Mouse (Mus musculus) lung, adult 2 months (tissue): ENCODE results near the gene Casc3. TPM values are rescaled to one million over a fixed set of nuclear protein-coding genes. Genes with fewer than 3 reads are reported as not detected.

ENCODE experiments used
- DNase-seq: peaks from one replicate; pipeline ENCODE4 v3.0.0; 2022
- H3K4me1 ChIP-seq: fragments of 200-500 bp; 2 replicates; pipeline ENCODE4 v1.6.1; 2011; ENCODE audit warnings: low read length; ENCODE audit not compliant: control insufficient read depth, insufficient read depth
- H3K4me3 ChIP-seq: fragments of 200-500 bp; replicated peaks from 2 replicates; pipeline ENCODE3; 2011; ENCODE audit warnings: low read depth, mild to moderate bottlenecking, control low read depth, low read length; ENCODE audit errors: extremely low read depth
- CTCF ChIP-seq: fragments of 200-500 bp; IDR thresholded peaks from 2 replicates; pipeline ENCODE4 v1.5.1; 2011; ENCODE audit warnings: mild to moderate bottlenecking, low read length, control low read depth; ENCODE audit not compliant: insufficient read depth
- POLR2A ChIP-seq: fragments of 200-500 bp; IDR thresholded peaks from 2 replicates; pipeline ENCODE4 v1.6.1; 2011; ENCODE audit warnings: low read depth, mild to moderate bottlenecking, control low read depth, low read length, borderline replicate concordance; ENCODE audit errors: extremely low read depth
- WGBS: fragments of 180-500 bp; shearing (Covaris S2); methylation state at CpG from one replicate; pipeline ENCODE4 v1.1.7; 2018; 5-methylcytosine and 5-hydroxymethylcytosine counted together
- polyA plus RNA-seq: library from polyadenylated mRNA; depleted of rRNA; stranded (reverse); fragments of >200 nt; gene quantifications from 2 replicates; pipeline ENCODE4 v1.2.3, GENCODE M21; 2012

Casc3 gene
- polyA plus RNA-seq, 1 experiment, result 37.9 TPM

DNA sequence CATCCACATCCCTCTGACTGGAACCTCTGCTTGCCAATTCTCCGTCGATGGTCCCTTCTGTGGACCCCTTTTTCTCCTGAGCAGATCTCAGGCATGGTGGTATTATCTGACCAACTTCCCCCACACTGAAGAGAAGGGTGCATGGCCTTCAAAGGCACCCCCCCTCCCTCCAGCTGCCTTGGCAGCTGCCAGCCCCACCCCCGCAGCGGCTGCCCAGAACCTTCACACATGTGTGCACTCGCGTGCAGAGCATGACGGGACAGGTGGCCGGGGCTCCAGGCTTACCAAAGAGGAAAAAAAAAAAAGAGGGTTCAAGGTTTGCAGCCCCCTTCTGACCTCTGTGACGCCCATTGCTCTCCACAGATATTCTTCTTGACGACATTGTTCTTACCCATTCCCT, 35.2 kb downstream of the Casc3 start:
- WGBS, result 61% methylated on average over 10 of the region's 10 CpGs
- TF ChIP-seq POLR2A (no peak), CTCF (no peak)
- DNase-seq, result no peak
- H3K4me1 ChIP-seq, result peaks cover 4% of the 10 kb centered on the region
- H3K4me3 ChIP-seq, result no peak overlapping the region

DNA sequence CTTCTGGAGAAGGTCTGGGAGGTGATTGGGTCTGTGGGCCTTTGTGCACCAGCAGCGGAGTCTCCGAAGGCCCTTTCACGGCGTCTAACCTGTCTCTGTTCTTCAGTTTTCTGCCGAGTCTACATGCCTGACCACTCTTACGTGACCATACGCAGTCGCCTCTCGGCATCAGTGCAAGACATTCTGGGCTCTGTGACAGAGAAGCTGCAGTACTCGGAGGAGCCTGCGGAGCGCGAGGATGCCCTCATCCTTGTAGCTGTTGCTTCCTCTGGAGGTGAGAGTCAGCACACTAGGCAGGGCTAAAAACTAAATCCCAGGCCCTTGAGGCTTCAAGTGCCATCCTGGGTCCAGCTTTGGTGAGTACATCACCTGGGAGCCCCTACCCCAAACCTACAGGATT, 41.3 kb downstream of the Casc3 start:
- no peak for TF ChIP-seq CTCF
- no peak for TF ChIP-seq POLR2A
- 61% methylated on average over 13 of the region's 13 CpGs for WGBS
- Histone ChIP-seq H3K4me1 (peaks cover 3% of the 10 kb centered on the region; the same call in 1 of the 2 replicates), H3K4me3 (no peak overlapping the region)
- DNase-seq, result no peak

DNA sequence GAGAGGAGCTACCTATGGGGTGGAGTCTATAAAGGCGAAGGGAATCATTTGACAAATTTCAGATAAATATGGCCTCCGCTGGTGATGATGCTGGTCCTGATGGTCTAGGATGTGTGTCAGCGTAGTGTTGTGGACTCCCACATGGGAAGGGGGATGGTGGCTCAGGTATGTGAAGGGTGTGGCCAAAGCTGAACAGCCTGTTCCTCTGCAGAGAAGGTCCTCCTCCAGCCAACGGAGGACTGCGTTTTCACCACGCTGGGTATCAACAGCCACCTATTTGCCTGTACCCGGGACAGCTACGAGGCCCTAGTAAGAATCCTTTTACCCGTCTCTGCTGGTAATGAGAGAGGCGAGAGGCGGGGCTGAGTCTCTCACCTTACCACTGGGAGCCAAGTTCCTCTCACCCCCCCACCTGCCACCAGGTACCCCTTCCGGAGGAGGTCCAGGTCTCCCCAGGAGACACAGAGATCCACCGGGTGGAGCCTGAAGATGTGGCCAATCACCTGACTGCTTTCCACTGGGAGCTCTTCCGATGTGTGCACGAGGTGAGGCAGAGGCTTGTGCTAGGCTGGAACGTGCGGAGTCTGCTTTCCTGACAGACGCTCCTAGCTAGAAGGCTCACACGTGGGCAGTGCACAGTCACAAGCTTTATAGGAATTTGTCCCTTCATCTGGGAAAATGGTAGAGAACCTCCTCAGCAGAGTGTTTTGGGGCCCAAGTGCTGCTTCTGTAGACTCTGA, 42.3 kb downstream of the Casc3 start:
- DNase-seq, result no peak
- TF ChIP-seq CTCF, result no peak
- TF ChIP-seq POLR2A, result no peak
- Histone ChIP-seq H3K4me3 (no peak overlapping the region), H3K4me1 (peaks cover 3% of the 10 kb centered on the region; the same call in 1 of the 2 replicates)
- WGBS, result 66% methylated on average over 19 of the region's 19 CpGs

DNA sequence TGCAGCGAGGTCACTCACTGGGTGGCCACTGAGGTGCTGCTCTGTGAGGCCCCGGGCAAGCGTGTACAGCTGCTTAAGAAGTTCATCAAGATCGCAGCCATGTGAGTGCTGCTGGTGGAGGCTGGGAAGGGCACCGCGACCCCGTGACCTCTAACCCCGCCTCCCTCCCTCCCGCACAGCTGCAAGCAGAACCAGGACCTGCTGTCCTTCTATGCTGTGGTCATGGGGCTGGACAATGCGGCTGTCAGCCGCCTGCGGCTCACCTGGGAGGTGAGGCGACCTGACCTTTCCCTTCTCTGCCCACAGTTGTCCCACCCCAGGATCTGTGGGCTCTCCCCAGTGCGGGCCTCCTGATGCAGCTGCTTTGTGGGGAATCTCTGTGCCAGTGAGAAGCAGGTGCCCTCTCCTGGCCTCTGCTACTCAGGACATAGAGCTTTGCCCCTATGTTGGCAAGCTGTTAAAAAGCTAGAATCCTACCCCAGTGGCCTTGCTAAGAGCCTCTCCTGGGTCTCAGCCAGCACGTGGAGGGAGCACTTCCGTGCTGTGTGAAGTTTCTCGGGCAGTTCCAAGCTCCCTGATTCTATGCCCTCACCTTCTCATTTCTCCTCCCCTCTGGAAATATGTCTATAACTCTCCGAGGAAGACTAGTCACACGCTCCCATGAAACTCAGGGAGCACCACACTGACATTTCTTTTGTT, 44.6 kb downstream of the Casc3 start:
- no peak for TF ChIP-seq POLR2A
- no peak for TF ChIP-seq CTCF
- 20% methylated on average over 19 of the region's 19 CpGs for WGBS
- H3K4me3 ChIP-seq, result no peak overlapping the region

DNA sequence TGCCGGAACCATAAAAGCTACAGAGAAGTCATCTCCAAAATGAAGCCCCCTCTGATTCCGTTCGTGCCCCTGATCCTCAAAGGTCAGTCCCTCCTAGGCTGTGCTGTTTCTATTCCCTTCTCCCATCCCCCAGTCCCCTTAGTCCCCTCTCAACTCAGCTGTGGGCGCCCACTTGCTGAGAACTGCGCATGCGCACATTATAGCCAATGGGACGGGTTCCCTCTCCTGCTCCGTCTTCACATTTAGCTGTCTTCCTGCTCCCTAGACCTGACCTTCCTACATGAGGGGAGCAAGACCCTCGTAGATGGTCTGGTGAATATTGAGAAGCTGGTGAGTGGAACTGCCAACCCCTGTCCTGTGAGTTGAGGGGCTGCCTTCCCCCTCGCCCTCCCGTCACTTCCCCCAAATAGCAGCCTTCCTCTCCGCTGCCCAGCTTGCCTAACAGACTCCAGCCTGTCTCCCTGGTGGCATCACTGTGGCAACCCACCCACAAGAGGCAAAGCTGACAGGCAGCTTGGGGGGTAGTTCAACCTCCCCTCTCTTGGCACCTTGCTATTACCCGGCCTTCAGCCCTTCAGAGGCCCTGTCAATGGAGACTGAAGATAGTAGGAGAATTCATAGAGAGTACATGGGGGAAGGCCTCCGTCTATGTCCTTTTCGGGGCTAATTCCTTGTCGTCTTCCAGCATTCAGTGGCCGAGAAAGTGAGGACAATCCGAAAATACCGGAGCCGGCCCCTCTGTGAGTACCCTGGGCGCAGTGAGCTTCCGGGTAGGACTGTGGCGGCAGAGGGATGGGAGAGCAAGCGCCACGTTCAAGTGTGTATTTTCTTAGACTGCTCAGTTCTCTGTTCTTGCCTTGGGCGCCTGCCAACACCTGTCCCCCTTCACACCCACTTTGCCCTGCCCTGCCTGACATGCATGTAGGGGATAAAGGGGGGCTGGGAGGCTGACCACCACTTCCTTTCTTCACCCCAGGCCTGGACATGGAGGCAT, 45.7 kb downstream of the Casc3 start:
- no peak for DNase-seq
- Histone ChIP-seq H3K4me1 (peaks cover 3% of the 10 kb centered on the region; the same call in 1 of the 2 replicates), H3K4me3 (no peak overlapping the region)
- no peak for TF ChIP-seq POLR2A
- no peak for TF ChIP-seq CTCF
- 66% methylated on average over 26 of the region's 26 CpGs for WGBS

More for the DNA sequence above, 44.6 kb downstream of the Casc3 start:
- no peak for DNase-seq
- H3K4me1 ChIP-seq, result peaks cover 3% of the 10 kb centered on the region; the same call in 1 of the 2 replicates

DNA sequence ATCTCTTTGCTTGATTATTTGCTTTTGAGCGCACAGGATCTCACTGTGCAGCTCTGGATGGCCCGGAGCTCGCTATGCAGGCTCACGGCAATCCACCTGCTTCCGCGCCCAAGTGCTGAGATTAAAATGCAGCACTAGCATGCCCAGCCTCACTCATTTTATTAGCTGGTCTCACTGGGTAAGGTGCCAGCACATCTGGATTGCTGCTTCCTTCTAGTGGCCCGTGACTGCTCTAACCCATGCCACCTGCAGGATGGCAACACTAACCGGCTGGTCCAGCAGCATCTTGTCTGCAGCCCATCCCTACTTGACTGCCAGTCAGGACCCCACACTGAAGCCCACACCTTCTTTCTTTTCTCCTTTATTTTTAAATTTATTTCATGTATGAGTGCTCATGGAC, 49.4 kb downstream of the Casc3 start:
- DNase-seq, result no peak
- H3K4me3 ChIP-seq, result no peak overlapping the region
- TF ChIP-seq POLR2A, result no peak
- no peak for TF ChIP-seq CTCF
- peaks cover 2% of the 10 kb centered on the region; the same call in 1 of the 2 replicates for H3K4me1 ChIP-seq
- WGBS, result 84% methylated on average over 8 of the region's 8 CpGs

DNA sequence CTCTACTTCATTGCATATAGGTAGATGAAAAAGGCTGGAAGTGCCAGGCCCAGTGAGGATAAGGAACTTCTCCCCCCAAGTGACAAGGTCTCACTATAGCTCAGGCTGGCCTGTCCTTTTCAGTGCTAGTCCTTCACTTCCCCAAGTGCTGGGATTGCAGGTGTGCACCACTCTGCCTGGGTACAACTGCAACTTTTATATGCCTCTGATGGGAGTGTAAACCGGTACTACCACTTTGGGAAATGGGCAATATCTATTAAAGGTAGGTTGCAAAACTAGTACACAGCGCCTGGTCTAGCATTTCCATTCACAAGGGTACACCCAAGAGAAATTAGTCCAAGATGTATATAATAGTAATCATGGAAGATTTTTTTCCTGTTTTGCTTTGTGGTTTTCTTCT, 50.0 kb downstream of the Casc3 start:
- WGBS, result 75% methylated on average over 2 of the region's 2 CpGs
- no peak for DNase-seq
- no peak overlapping the region for H3K4me3 ChIP-seq
- TF ChIP-seq CTCF (no peak), POLR2A (no peak)
- H3K4me1 ChIP-seq, result no peaks in the 10 kb centered on the region

DNA sequence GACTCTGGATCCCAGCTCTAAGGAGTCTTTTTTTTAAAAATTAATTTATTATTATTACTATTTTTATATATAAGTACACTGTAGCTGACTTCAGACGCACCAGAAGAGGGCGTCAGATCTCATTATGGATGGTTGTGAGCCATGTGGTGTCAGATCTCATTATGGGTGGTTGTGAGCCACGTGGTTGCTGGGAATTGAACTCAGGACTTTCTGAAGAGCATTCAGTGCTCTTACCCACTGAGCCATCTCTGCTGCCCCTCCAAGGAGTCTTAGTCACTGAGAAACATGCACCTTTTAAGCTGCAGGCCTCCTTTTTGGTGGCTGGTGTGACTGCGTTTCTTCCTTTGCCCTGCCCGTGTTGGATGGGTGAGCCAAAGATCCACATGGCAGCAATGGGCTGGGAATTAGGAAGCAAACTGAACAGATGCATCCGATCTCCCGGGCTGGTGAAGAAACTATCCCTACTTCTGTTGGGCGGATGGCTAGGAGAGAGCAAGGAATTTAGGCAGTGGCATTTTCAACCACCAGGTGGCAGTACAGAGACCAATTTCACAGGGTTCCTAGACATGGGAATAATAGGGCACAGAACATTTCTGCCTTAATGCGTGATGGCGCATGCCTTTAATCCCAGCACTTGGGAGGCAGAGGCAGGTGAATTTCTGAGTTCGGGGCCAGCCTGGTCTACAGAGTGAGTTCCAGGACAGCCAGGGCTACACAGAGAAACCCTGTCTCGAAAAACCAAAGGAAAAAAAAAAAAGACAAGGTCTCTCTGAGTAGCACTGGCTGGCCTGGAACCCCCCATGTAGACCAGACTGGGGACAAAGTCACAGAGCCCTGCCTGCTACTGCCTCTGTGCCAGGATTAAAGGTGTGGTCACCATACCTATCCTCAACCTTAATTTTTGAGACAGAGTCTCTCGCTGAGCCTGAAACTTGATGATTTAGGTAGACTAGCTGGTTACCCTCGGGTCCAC, 54.3 kb downstream of the Casc3 start:
- peak; percentile 49 for TF ChIP-seq CTCF
- no peak for TF ChIP-seq POLR2A
- DNase-seq, result peak; percentile 89
- 30% methylated on average over 14 of the region's 14 CpGs for WGBS
- no peaks in the 10 kb centered on the region for H3K4me1 ChIP-seq
- no peak overlapping the region for H3K4me3 ChIP-seq
